Mouse (Mus musculus) lung, embryonic 15.5 days (tissue): ENCODE data around the gene Capn2. TPM values are rescaled to one million over a fixed set of nuclear protein-coding genes. Genes with fewer than 3 reads are reported as not detected.

Experiments used
- ATAC-seq: fragments of 200-750 bp; cut with Nextera tagmentation; 2 replicates; pipeline ENCODE4 v1.8.0; 2017; ENCODE audit warnings: moderate number of reproducible peaks, borderline replicate concordance; ENCODE audit not compliant: low FRiP score, low TSS enrichment; ENCODE audit errors: extremely low read depth
- H3K27ac ChIP-seq: fragments of 300-500 bp; sonication (generic); 2 replicates; pipeline ENCODE4 v1.5.1; 2015; ENCODE audit warnings: moderate library complexity, mild to moderate bottlenecking, inconsistent platforms
- H3K27me3 ChIP-seq: fragments of 300-500 bp; sonication (generic); 2 replicates; pipeline ENCODE4 v1.6.1; 2015; ENCODE audit warnings: inconsistent platforms
- H3K36me3 ChIP-seq: fragments of 300-500 bp; sonication (generic); 2 replicates; pipeline ENCODE4 v1.6.1; 2015; ENCODE audit warnings: inconsistent platforms
- H3K4me1 ChIP-seq: fragments of 300-500 bp; sonication (generic); 2 replicates; pipeline ENCODE4 v1.6.1; 2015; ENCODE audit warnings: inconsistent platforms
- H3K4me2 ChIP-seq: fragments of 300-500 bp; sonication (generic); 2 replicates; pipeline ENCODE4 v1.6.1; 2015; ENCODE audit warnings: inconsistent platforms, mild to moderate bottlenecking, moderate library complexity
- H3K4me3 ChIP-seq: fragments of 300-500 bp; sonication (generic); 2 replicates; pipeline ENCODE4 v1.5.1; 2015; ENCODE audit warnings: mild to moderate bottlenecking, inconsistent platforms
- H3K9ac ChIP-seq: fragments of 300-500 bp; sonication (generic); 2 replicates; pipeline ENCODE4 v1.6.1; 2015; ENCODE audit warnings: inconsistent platforms
- H3K9me3 ChIP-seq: fragments of 300-500 bp; sonication (generic); 2 replicates; pipeline ENCODE4 v1.6.1; 2016; ENCODE audit warnings: inconsistent platforms
- WGBS: fragments of 180-500 bp; shearing (Covaris S2); methylation state at CpG from one replicate; pipeline ENCODE4 v1.1.7; 2015; 5-methylcytosine and 5-hydroxymethylcytosine counted together
- polyA plus RNA-seq: library from polyadenylated mRNA; unstranded; fragments of >200 nt; fragmentation: Nextera tagmentation; extraction: Ambion mirVana; gene quantifications from 2 replicates; pipeline ENCODE4 v1.2.1, GENCODE M21; 2015

Gene Capn2
- polyA plus RNA-seq, 1 experiment from 2014 or later, result 135 TPM

GRCm38 (mm10) chr1:182520938-182521500 lies 3.6 kb upstream of the Capn2 start:
- 68% methylated on average over 8 of the region's 8 CpGs for WGBS
- Histone ChIP-seq H3K9ac (no peak overlapping the region), H3K4me1 (peaks cover 33% of the 10 kb centered on the region), H3K9me3 (no peaks in the 10 kb centered on the region), H3K27me3 (no peaks in the 10 kb centered on the region), H3K4me3 (no peak overlapping the region), H3K27ac (peak overlapping the region; percentile 81), H3K36me3 (no peaks in the 10 kb centered on the region), H3K4me2 (no peak overlapping the region)
- ATAC-seq, result no peak

GRCm38 (mm10) chr1:182520091-182520937 lies 2.9 kb upstream of the Capn2 start:
- H3K9me3 ChIP-seq, result no peaks in the 10 kb centered on the region
- WGBS, result 19% methylated on average over 14 of the region's 14 CpGs
- H3K4me1 ChIP-seq, result peaks cover 39% of the 10 kb centered on the region
- H3K4me3 ChIP-seq, result no peak overlapping the region
- peak overlapping the region; percentile 0; the same call in 1 of the 2 replicates for H3K9ac ChIP-seq
- H3K27me3 ChIP-seq, result no peaks in the 10 kb centered on the region
- peak overlapping the region; percentile 43 for H3K4me2 ChIP-seq
- no peaks in the 10 kb centered on the region for H3K36me3 ChIP-seq
- peak; percentile 59; the same call in 1 of the 2 replicates for ATAC-seq
- peak overlapping the region; percentile 81 for H3K27ac ChIP-seq

GRCm38 (mm10) chr1:182519341-182519740 lies 1.9 kb upstream of the Capn2 start:
- H3K4me1 ChIP-seq, result peaks cover 48% of the 10 kb centered on the region
- H3K27me3 ChIP-seq, result no peaks in the 10 kb centered on the region
- no peak for ATAC-seq
- 0 out of 2 replicates have a peak overlapping the region, but pooled peaks have one; percentile 0 for H3K9ac ChIP-seq
- 52% methylated on average over 5 of the region's 5 CpGs for WGBS
- H3K4me2 ChIP-seq, result peak overlapping the region; percentile 43; the same call in 1 of the 2 replicates
- H3K36me3 ChIP-seq, result 0 out of 2 replicates have a peak, but pooled peaks cover 5% of the 10 kb centered on the region
- no peak overlapping the region for H3K4me3 ChIP-seq
- H3K27ac ChIP-seq, result peak overlapping the region; percentile 81
- no peaks in the 10 kb centered on the region for H3K9me3 ChIP-seq

- ATAC-seq, result no peak
- Histone ChIP-seq H3K9me3 (no peaks in the 10 kb centered on the region), H3K36me3 (0 out of 2 replicates have a peak, but pooled peaks cover 5% of the 10 kb centered on the region), H3K27me3 (no peaks in the 10 kb centered on the region), H3K27ac (no peak overlapping the region), H3K4me1 (peaks cover 52% of the 10 kb centered on the region), H3K9ac (no peak overlapping the region), H3K4me2 (no peak overlapping the region), H3K4me3 (no peak overlapping the region)
- WGBS, result 76% methylated on average over 6 of the region's 6 CpGs
These were observed 1.4 kb upstream of the Capn2 start for GRCm38 (mm10) chr1:182518811-182519210.

- peak overlapping the region; percentile 78; the same call in 1 of the 2 replicates for H3K4me2 ChIP-seq
- peaks cover 58% of the 10 kb centered on the region for H3K4me1 ChIP-seq
- no peak for ATAC-seq
- H3K27me3 ChIP-seq, result no peaks in the 10 kb centered on the region
- H3K9me3 ChIP-seq, result no peaks in the 10 kb centered on the region
- H3K4me3 ChIP-seq, result no peak overlapping the region
- 0 out of 2 replicates have a peak, but pooled peaks cover 5% of the 10 kb centered on the region for H3K36me3 ChIP-seq
- H3K9ac ChIP-seq, result no peak overlapping the region
- no peak overlapping the region for H3K27ac ChIP-seq
- 78% methylated on average over 10 of the region's 10 CpGs for WGBS
These were observed 804 bp upstream of the Capn2 start for GRCm38 (mm10) chr1:182518143-182518680.

GRCm38 (mm10) chr1:182517677-182518011 lies 236 bp upstream of the Capn2 start:
- no peaks in the 10 kb centered on the region for H3K9me3 ChIP-seq
- WGBS, result 1% methylated on average over 10 of the region's 10 CpGs
- peak; percentile 3; the same call in 1 of the 2 replicates for ATAC-seq
- H3K4me2 ChIP-seq, result peak overlapping the region; percentile 78
- H3K27ac ChIP-seq, result peak overlapping the region; percentile 91
- peaks cover 63% of the 10 kb centered on the region for H3K4me1 ChIP-seq
- no peaks in the 10 kb centered on the region for H3K27me3 ChIP-seq
- H3K9ac ChIP-seq, result peak overlapping the region; percentile 92
- H3K4me3 ChIP-seq, result peak overlapping the region; percentile 89
- 0 out of 2 replicates have a peak, but pooled peaks cover 5% of the 10 kb centered on the region for H3K36me3 ChIP-seq

GRCm38 (mm10) chr1:182514803-182515590 lies 2.4 kb downstream of the Capn2 start:
- Histone ChIP-seq H3K4me2 (peak overlapping the region; percentile 78), H3K9me3 (no peaks in the 10 kb centered on the region), H3K27me3 (no peaks in the 10 kb centered on the region), H3K36me3 (peaks cover 21% of the 10 kb centered on the region), H3K4me3 (peak overlapping the region; percentile 89; the same call in 1 of the 2 replicates), H3K27ac (no peak overlapping the region), H3K9ac (no peak overlapping the region), H3K4me1 (peaks cover 71% of the 10 kb centered on the region)
- ATAC-seq, result no peak
- WGBS, result 80% methylated on average over 10 of the region's 10 CpGs

- peaks cover 65% of the 10 kb centered on the region for H3K4me1 ChIP-seq
- no peak for ATAC-seq
These were observed 3.7 kb downstream of the Capn2 start for GRCm38 (mm10) chr1:182513714-182514113.

GRCm38 (mm10) chr1:182512901-182513410 lies 4.5 kb downstream of the Capn2 start:
- no peak for ATAC-seq
- Histone ChIP-seq H3K9me3 (no peaks in the 10 kb centered on the region), H3K4me2 (no peak overlapping the region), H3K4me3 (no peak overlapping the region), H3K27ac (no peak overlapping the region), H3K27me3 (no peaks in the 10 kb centered on the region), H3K36me3 (peaks cover 27% of the 10 kb centered on the region), H3K9ac (no peak overlapping the region), H3K4me1 (peaks cover 60% of the 10 kb centered on the region)
- WGBS, result 81% methylated on average over 5 of the region's 5 CpGs

More at GRCm38 (mm10) chr1:182513714-182514113, 3.7 kb downstream of the Capn2 start:
- H3K4me3 ChIP-seq, result no peak overlapping the region
- peaks cover 24% of the 10 kb centered on the region for H3K36me3 ChIP-seq
- no peak overlapping the region for H3K4me2 ChIP-seq
- H3K9ac ChIP-seq, result no peak overlapping the region
- H3K27ac ChIP-seq, result no peak overlapping the region
- WGBS, result 82% methylated on average over 5 of the region's 5 CpGs
- H3K27me3 ChIP-seq, result no peaks in the 10 kb centered on the region
- no peaks in the 10 kb centered on the region for H3K9me3 ChIP-seq

- Histone ChIP-seq H3K27me3 (no peaks in the 10 kb centered on the region), H3K36me3 (peaks cover 27% of the 10 kb centered on the region), H3K4me1 (peaks cover 57% of the 10 kb centered on the region), H3K27ac (peak overlapping the region; percentile 15), H3K9ac (no peak overlapping the region), H3K4me2 (no peak overlapping the region), H3K9me3 (no peaks in the 10 kb centered on the region), H3K4me3 (no peak overlapping the region)
- no peak for ATAC-seq
- 77% methylated on average over 8 of the region's 8 CpGs for WGBS
These were observed 5.6 kb downstream of the Capn2 start for GRCm38 (mm10) chr1:182511778-182512177.

- Histone ChIP-seq H3K4me2 (no peak overlapping the region), H3K27ac (peak overlapping the region; percentile 15; the same call in 1 of the 2 replicates), H3K9ac (no peak overlapping the region), H3K36me3 (peaks cover 30% of the 10 kb centered on the region), H3K27me3 (no peaks in the 10 kb centered on the region), H3K4me3 (no peak overlapping the region), H3K9me3 (no peaks in the 10 kb centered on the region), H3K4me1 (peaks cover 61% of the 10 kb centered on the region)
- no peak for ATAC-seq
- WGBS, result 57% methylated on average over 2 of the region's 2 CpGs
These were observed 6.3 kb downstream of the Capn2 start for GRCm38 (mm10) chr1:182511073-182511472.
